Mouse (Mus musculus): ENCODE measurements around the gene Fam13c. TPM values are rescaled to one million over a fixed set of nuclear protein-coding genes. Genes with fewer than 3 reads are reported as not detected.

Gene Fam13c
- polyA plus RNA-seq, 1 experiment from 2014 or later = 8.2 TPM

GRCm38 (mm10) chr10:70477741-70478145, 37.5 kb downstream of the Fam13c start:
- H3K9me3 ChIP-seq = no peaks in the 10 kb centered on the region
- 0 out of 2 replicates have a peak, but pooled peaks cover 2% of the 10 kb centered on the region for H3K36me3 ChIP-seq
- no peak overlapping the region for H3K27ac ChIP-seq
- no peaks in the 10 kb centered on the region for H3K4me1 ChIP-seq
- H3K27me3 ChIP-seq (replicated peaks) = no peaks in the 10 kb centered on the region
- no peak overlapping the region for H3K4me3 ChIP-seq (replicated peaks)
- H3K9ac ChIP-seq = no peak overlapping the region
- WGBS = 93% methylated on average over 10 of the region's 10 CpGs
- ATAC-seq (ENCODE audit: insufficient read depth, low FRiP score, low read depth) = no peak
- H3K4me2 ChIP-seq = no peak overlapping the region

- Histone ChIP-seq H3K27me3 (replicated peaks) (no peaks in the 10 kb centered on the region), H3K9me3 (no peaks in the 10 kb centered on the region), H3K27ac (no peak overlapping the region), H3K36me3 (no peaks in the 10 kb centered on the region), H3K9ac (no peak overlapping the region), H3K4me2 (no peak overlapping the region), H3K4me1 (no peaks in the 10 kb centered on the region), H3K4me3 (replicated peaks) (no peak overlapping the region)
- ATAC-seq (ENCODE audit: insufficient read depth, low FRiP score, low read depth) = no peak
- WGBS = 73% methylated on average over 6 of the region's 6 CpGs
These were observed 43.5 kb downstream of the Fam13c start for GRCm38 (mm10) chr10:70483736-70484135.

GRCm38 (mm10) chr10:70484568-70485286, 44.4 kb downstream of the Fam13c start:
- Histone ChIP-seq H3K27me3 (replicated peaks) (no peaks in the 10 kb centered on the region), H3K4me3 (replicated peaks) (no peak overlapping the region), H3K9ac (no peak overlapping the region), H3K9me3 (no peaks in the 10 kb centered on the region), H3K27ac (no peak overlapping the region), H3K4me2 (no peak overlapping the region), H3K36me3 (no peaks in the 10 kb centered on the region), H3K4me1 (no peaks in the 10 kb centered on the region)
- no peak for ATAC-seq (ENCODE audit: insufficient read depth, low FRiP score, low read depth)
- WGBS = 52% methylated on average over 7 of the region's 7 CpGs

GRCm38 (mm10) chr10:70485287-70485612, 45.0 kb downstream of the Fam13c start:
- no peak for ATAC-seq (ENCODE audit: insufficient read depth, low FRiP score, low read depth)
- Histone ChIP-seq H3K9me3 (no peaks in the 10 kb centered on the region), H3K4me3 (replicated peaks) (no peak overlapping the region)

GRCm38 (mm10) chr10:70486651-70487050, 46.4 kb downstream of the Fam13c start:
- Histone ChIP-seq H3K9me3 (no peaks in the 10 kb centered on the region), H3K4me2 (no peak overlapping the region), H3K4me3 (replicated peaks) (no peak overlapping the region), H3K36me3 (no peaks in the 10 kb centered on the region), H3K9ac (no peak overlapping the region), H3K27me3 (replicated peaks) (no peaks in the 10 kb centered on the region), H3K27ac (no peak overlapping the region), H3K4me1 (no peaks in the 10 kb centered on the region)
- WGBS = 89% methylated on average over 6 of the region's 6 CpGs
- ATAC-seq (ENCODE audit: insufficient read depth, low FRiP score, low read depth) = no peak

More at GRCm38 (mm10) chr10:70485287-70485612, 45.0 kb downstream of the Fam13c start:
- Histone ChIP-seq H3K4me2 (no peak overlapping the region), H3K9ac (no peak overlapping the region), H3K27ac (no peak overlapping the region), H3K27me3 (replicated peaks) (no peaks in the 10 kb centered on the region), H3K36me3 (no peaks in the 10 kb centered on the region), H3K4me1 (no peaks in the 10 kb centered on the region)
- 63% methylated on average over 7 of the region's 7 CpGs for WGBS

GRCm38 (mm10) chr10:70493891-70494290, 53.6 kb downstream of the Fam13c start:
- H3K27me3 ChIP-seq (replicated peaks) = no peaks in the 10 kb centered on the region
- no peaks in the 10 kb centered on the region for H3K9me3 ChIP-seq
- H3K9ac ChIP-seq = no peak overlapping the region
- peaks cover 3% of the 10 kb centered on the region; the same call in 1 of the 2 replicates for H3K4me1 ChIP-seq
- 76% methylated on average over 3 of the region's 3 CpGs for WGBS
- H3K27ac ChIP-seq = no peak overlapping the region
- ATAC-seq (ENCODE audit: insufficient read depth, low FRiP score, low read depth) = no peak
- no peak overlapping the region for H3K4me2 ChIP-seq
- H3K4me3 ChIP-seq (replicated peaks) = no peak overlapping the region
- H3K36me3 ChIP-seq = no peaks in the 10 kb centered on the region

- no peak overlapping the region for H3K27ac ChIP-seq
- ATAC-seq (ENCODE audit: insufficient read depth, low FRiP score, low read depth) = no peak
These were observed 54.2 kb downstream of the Fam13c start for GRCm38 (mm10) chr10:70494441-70494840.

GRCm38 (mm10) chr10:70495106-70496104, 55.1 kb downstream of the Fam13c start:
- Histone ChIP-seq H3K9me3 (no peaks in the 10 kb centered on the region), H3K9ac (no peak overlapping the region), H3K4me1 (peaks cover 3% of the 10 kb centered on the region; the same call in 1 of the 2 replicates), H3K4me3 (replicated peaks) (no peak overlapping the region), H3K27ac (no peak overlapping the region), H3K27me3 (replicated peaks) (no peaks in the 10 kb centered on the region), H3K4me2 (no peak overlapping the region), H3K36me3 (no peaks in the 10 kb centered on the region)
- ATAC-seq (ENCODE audit: insufficient read depth, low FRiP score, low read depth) = no peak
- WGBS = 58% methylated on average over 4 of the region's 4 CpGs

More at GRCm38 (mm10) chr10:70494441-70494840, 54.2 kb downstream of the Fam13c start:
- no peak overlapping the region for H3K4me2 ChIP-seq
- H3K27me3 ChIP-seq (replicated peaks) = no peaks in the 10 kb centered on the region
- H3K36me3 ChIP-seq = no peaks in the 10 kb centered on the region
- H3K4me1 ChIP-seq = peaks cover 3% of the 10 kb centered on the region; the same call in 1 of the 2 replicates
- H3K9ac ChIP-seq = no peak overlapping the region
- no peak overlapping the region for H3K4me3 ChIP-seq (replicated peaks)
- WGBS = 46% methylated on average over 2 of the region's 2 CpGs
- H3K9me3 ChIP-seq = no peaks in the 10 kb centered on the region

- H3K36me3 ChIP-seq = no peaks in the 10 kb centered on the region
- H3K4me3 ChIP-seq (replicated peaks) = no peak overlapping the region
- no peak overlapping the region for H3K4me2 ChIP-seq
- H3K27me3 ChIP-seq (replicated peaks) = no peaks in the 10 kb centered on the region
- H3K27ac ChIP-seq = no peak overlapping the region
- no peaks in the 10 kb centered on the region for H3K9me3 ChIP-seq
- ATAC-seq (ENCODE audit: insufficient read depth, low FRiP score, low read depth) = no peak
- H3K4me1 ChIP-seq = peaks cover 3% of the 10 kb centered on the region; the same call in 1 of the 2 replicates
- H3K9ac ChIP-seq = no peak overlapping the region
These were observed 56.7 kb downstream of the Fam13c start for GRCm38 (mm10) chr10:70496938-70497337.

GRCm38 (mm10) chr10:70498328-70498727, 58.0 kb downstream of the Fam13c start:
- H3K36me3 ChIP-seq = no peaks in the 10 kb centered on the region
- no peaks in the 10 kb centered on the region for H3K27me3 ChIP-seq (replicated peaks)
- no peak overlapping the region for H3K4me2 ChIP-seq
- no peak for ATAC-seq (ENCODE audit: insufficient read depth, low FRiP score, low read depth)
- no peak overlapping the region for H3K27ac ChIP-seq
- H3K4me3 ChIP-seq (replicated peaks) = no peak overlapping the region
- H3K4me1 ChIP-seq = peaks cover 3% of the 10 kb centered on the region; the same call in 1 of the 2 replicates
- 63% methylated on average over 2 of the region's 2 CpGs for WGBS
- H3K9ac ChIP-seq = no peak overlapping the region
- H3K9me3 ChIP-seq = no peaks in the 10 kb centered on the region

GRCm38 (mm10) chr10:70499246-70499645, 59.0 kb downstream of the Fam13c start:
- no peak for ATAC-seq (ENCODE audit: insufficient read depth, low FRiP score, low read depth)
- Histone ChIP-seq H3K4me3 (replicated peaks) (no peak overlapping the region), H3K36me3 (no peaks in the 10 kb centered on the region), H3K9ac (no peak overlapping the region), H3K9me3 (no peaks in the 10 kb centered on the region), H3K27ac (no peak overlapping the region), H3K4me1 (peaks cover 3% of the 10 kb centered on the region; the same call in 1 of the 2 replicates), H3K27me3 (replicated peaks) (no peaks in the 10 kb centered on the region), H3K4me2 (no peak overlapping the region)
- WGBS = 66% methylated on average over 13 of the region's 13 CpGs

GRCm38 (mm10) chr10:70504871-70505270, 64.6 kb downstream of the Fam13c start:
- WGBS = 87% methylated on average over 15 of the region's 15 CpGs
- Histone ChIP-seq H3K9ac (no peak overlapping the region), H3K4me2 (no peak overlapping the region), H3K9me3 (no peaks in the 10 kb centered on the region), H3K36me3 (no peaks in the 10 kb centered on the region), H3K4me3 (replicated peaks) (no peak overlapping the region), H3K27me3 (replicated peaks) (no peaks in the 10 kb centered on the region), H3K4me1 (no peaks in the 10 kb centered on the region), H3K27ac (no peak overlapping the region)
- no peak for ATAC-seq (ENCODE audit: insufficient read depth, low FRiP score, low read depth)

Data from stomach, embryonic 15.5 days (tissue).